Mouse (Mus musculus): ENCODE data around the gene Auts2.

DNA sequence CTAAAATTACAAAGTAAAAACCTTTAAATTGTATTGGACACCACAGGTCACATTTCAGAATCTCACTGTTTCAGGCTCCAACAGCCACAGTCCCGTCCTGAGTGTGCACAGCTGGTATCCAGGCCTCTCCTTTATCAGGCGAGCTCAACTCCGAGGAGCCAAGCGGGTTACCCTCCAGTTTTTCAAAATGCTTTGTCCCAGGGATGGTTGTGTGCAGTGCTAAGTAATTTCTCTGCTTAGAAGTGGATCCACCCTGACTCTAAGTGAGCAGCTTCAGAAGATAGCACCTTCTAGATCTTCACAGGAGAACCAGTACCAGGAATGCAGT lies 381.0 kb downstream of the Auts2 start:
- TF ChIP-seq CTCF (IDR thresholded peaks at IDR 0.05; ENCODE audit: low read depth) (no peak), EP300 (IDR thresholded peaks at IDR 0.05; ENCODE audit: low read depth) (no peak)
